ENCODE assay signal across 19 mouse cellular contexts in the genomic region with DNA sequence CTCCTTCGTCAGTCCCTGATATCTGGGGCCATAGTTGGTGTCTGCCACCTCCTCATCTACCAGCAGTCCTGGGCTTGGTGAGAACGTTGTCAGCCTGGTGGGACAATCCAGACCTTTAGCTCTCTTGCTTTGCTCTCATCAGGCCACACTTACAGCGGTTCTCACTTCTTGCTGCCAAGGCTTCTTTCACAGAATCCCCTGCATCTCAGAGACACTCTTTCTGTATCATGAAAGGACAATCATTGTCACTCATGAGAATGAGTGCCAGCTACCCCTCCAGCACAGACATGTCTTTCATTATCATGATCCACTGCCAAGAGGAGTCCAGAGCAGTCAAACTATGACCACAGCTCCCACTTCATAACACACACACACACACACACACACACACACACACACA. TPM values are rescaled to one million over a fixed set of nuclear protein-coding genes. Genes with fewer than 3 reads are reported as not detected.
"Had no signal": no experiment of that assay in that cellular context is flagged by ENCODE, and none has a peak within 500 bp of the region (broad histone marks: within the 10 kb centered on the region; RNA-seq: fewer than 3 reads in every experiment).

No protein-coding gene starts in this region.

- ATAC-seq: liver, postnatal 0 days; midbrain, embryonic 13.5 days; midbrain, embryonic 15.5 days had no signal

- H3K4me2 ChIP-seq: liver, embryonic 11.5 days; liver, embryonic 13.5 days; liver, embryonic 15.5 days; midbrain, embryonic 11.5 days; midbrain, embryonic 13.5 days; midbrain, embryonic 15.5 days; neural tube, embryonic 12.5 days; stomach, embryonic 15.5 days had no signal

- H3K9me3 ChIP-seq: liver, embryonic 13.5 days; liver, embryonic 15.5 days; megakaryocyte, embryonic 14.5 days; midbrain, embryonic 13.5 days; midbrain, embryonic 15.5 days; neural tube, embryonic 12.5 days; stomach, embryonic 15.5 days had no signal

- DNase-seq: liver; liver, embryonic 13.5 days; liver, postnatal 0 days; right cerebral cortex, postnatal 14 days; thymus, adult 2 months; thymus, postnatal 25 days; thymus, postnatal 4 days had no signal

- H3K4me3 ChIP-seq: liver, embryonic 13.5 days; liver, embryonic 15.5 days; megakaryocyte, embryonic 14.5 days; midbrain, embryonic 13.5 days; midbrain, embryonic 15.5 days; neural tube, embryonic 12.5 days; stomach, embryonic 15.5 days had no signal

- H3K27me3 ChIP-seq: liver, embryonic 13.5 days; liver, embryonic 15.5 days; midbrain, embryonic 13.5 days; midbrain, embryonic 15.5 days; neural tube, embryonic 12.5 days; stomach, embryonic 15.5 days had no signal

- H3K4me1 ChIP-seq: liver, embryonic 13.5 days; liver, embryonic 15.5 days; midbrain, embryonic 13.5 days; midbrain, embryonic 15.5 days; neural tube, embryonic 12.5 days; stomach, embryonic 15.5 days had no signal

- H3K36me3 ChIP-seq: liver, embryonic 13.5 days; liver, embryonic 15.5 days; midbrain, embryonic 13.5 days; midbrain, embryonic 15.5 days; neural tube, embryonic 12.5 days; stomach, embryonic 15.5 days had no signal

- H3K27ac ChIP-seq: liver, embryonic 13.5 days; liver, embryonic 15.5 days; macrophage; midbrain, embryonic 13.5 days; midbrain, embryonic 15.5 days; neural tube, embryonic 12.5 days; stomach, embryonic 15.5 days; stomach, postnatal 0 days had no signal

- H3K9ac ChIP-seq: liver, embryonic 13.5 days; liver, embryonic 15.5 days; liver, postnatal 0 days; midbrain, embryonic 13.5 days; midbrain, embryonic 15.5 days; neural tube, embryonic 12.5 days; stomach, embryonic 15.5 days had no signal

RNA-seq across cellular contexts. Expression of gene Art2b, which starts 58.5 kb away (rescaled TPM):
- total RNA-seq: midbrain, postnatal 0 days had no signal
- polyA plus RNA-seq: liver, embryonic 11.5 days; liver, embryonic 13.5 days; liver, embryonic 15.5 days; midbrain, embryonic 11.5 days; midbrain, embryonic 13.5 days; midbrain, embryonic 15.5 days; midbrain, postnatal 0 days; neural tube, embryonic 12.5 days; neural tube, embryonic 14.5 days; stomach, embryonic 15.5 days; stomach, postnatal 0 days had no signal
